Mouse (Mus musculus): ENCODE measurements at regions not wholly inside any gene's neighbourhood (a gene's known extent, or its start where the extent isn't known, plus 50 kb on each side); places are given as distances from the start of the nearest gene placed in this dataset.

- no peak for TF ChIP-seq CTCF (IDR thresholded peaks at IDR 0.05; ENCODE audit: borderline replicate concordance, insufficient read depth, low read length)
- Histone ChIP-seq H3K4me3 (ENCODE audit: insufficient read depth, low read length) (no peak overlapping the region), H3K27ac (ENCODE audit: insufficient read depth, low read length) (peak overlapping the region; percentile 61), H3K4me1 (ENCODE audit: control insufficient read depth, insufficient read depth, low read length) (peaks cover 11% of the 10 kb centered on the region)
Observed at GRCm38 (mm10) chr15:11744903-11745302, 162.2 kb downstream of the Npr3 start.

- H3K27ac ChIP-seq (ENCODE audit: insufficient read depth, low read length), result no peak overlapping the region
- no peak overlapping the region for H3K4me3 ChIP-seq (ENCODE audit: insufficient read depth, low read length)
- no peak for TF ChIP-seq CTCF (IDR thresholded peaks at IDR 0.05; ENCODE audit: borderline replicate concordance, insufficient read depth, low read length)
- no peak for TF ChIP-seq POLR2A (IDR thresholded peaks at IDR 0.05; ENCODE audit: low read depth, low read length)
- peaks cover 11% of the 10 kb centered on the region for H3K4me1 ChIP-seq (ENCODE audit: control insufficient read depth, insufficient read depth, low read length)
Observed at GRCm38 (mm10) chr15:11744296-11744695, 162.8 kb downstream of the Npr3 start.

- H3K4me3 ChIP-seq (ENCODE audit: insufficient read depth, low read length), result no peak overlapping the region
- no peak for TF ChIP-seq POLR2A (IDR thresholded peaks at IDR 0.05; ENCODE audit: low read depth, low read length)
- no peak for TF ChIP-seq CTCF (IDR thresholded peaks at IDR 0.05; ENCODE audit: borderline replicate concordance, insufficient read depth, low read length)
- peaks cover 11% of the 10 kb centered on the region for H3K4me1 ChIP-seq (ENCODE audit: control insufficient read depth, insufficient read depth, low read length)
Observed at GRCm38 (mm10) chr15:11742820-11743219, 164.3 kb downstream of the Npr3 start.

GRCm38 (mm10) chr15:11742346-11742729 lies 164.7 kb downstream of the Npr3 start:
- no peak overlapping the region for H3K27ac ChIP-seq (ENCODE audit: insufficient read depth, low read length)
- TF ChIP-seq POLR2A (IDR thresholded peaks at IDR 0.05; ENCODE audit: low read depth, low read length) (no peak), CTCF (IDR thresholded peaks at IDR 0.05; ENCODE audit: borderline replicate concordance, insufficient read depth, low read length) (no peak)
- peaks cover 11% of the 10 kb centered on the region for H3K4me1 ChIP-seq (ENCODE audit: control insufficient read depth, insufficient read depth, low read length)
- H3K4me3 ChIP-seq (ENCODE audit: insufficient read depth, low read length), result no peak overlapping the region

More at GRCm38 (mm10) chr15:11742820-11743219, 164.3 kb downstream of the Npr3 start:
- no peak overlapping the region for H3K27ac ChIP-seq (ENCODE audit: insufficient read depth, low read length)

GRCm38 (mm10) chr15:11741598-11742345 lies 165.3 kb downstream of the Npr3 start:
- Histone ChIP-seq H3K4me1 (ENCODE audit: control insufficient read depth, insufficient read depth, low read length) (peaks cover 11% of the 10 kb centered on the region), H3K4me3 (ENCODE audit: insufficient read depth, low read length) (no peak overlapping the region), H3K27ac (ENCODE audit: insufficient read depth, low read length) (no peak overlapping the region)
- TF ChIP-seq POLR2A (IDR thresholded peaks at IDR 0.05; ENCODE audit: low read depth, low read length) (no peak), CTCF (IDR thresholded peaks at IDR 0.05; ENCODE audit: borderline replicate concordance, insufficient read depth, low read length) (no peak)

- H3K27ac ChIP-seq (ENCODE audit: insufficient read depth, low read length), result no peak overlapping the region
- no peak for TF ChIP-seq POLR2A (IDR thresholded peaks at IDR 0.05; ENCODE audit: low read depth, low read length)
- no peaks in the 10 kb centered on the region for H3K4me1 ChIP-seq (ENCODE audit: control insufficient read depth, insufficient read depth, low read length)
- no peak overlapping the region for H3K4me3 ChIP-seq (ENCODE audit: insufficient read depth, low read length)
Observed at GRCm38 (mm10) chr15:11737436-11738000, 169.6 kb downstream of the Npr3 start.

- H3K4me1 ChIP-seq (ENCODE audit: control insufficient read depth, insufficient read depth, low read length), result no peaks in the 10 kb centered on the region
- no peak overlapping the region for H3K27ac ChIP-seq (ENCODE audit: insufficient read depth, low read length)
- H3K4me3 ChIP-seq (ENCODE audit: insufficient read depth, low read length), result no peak overlapping the region
- TF ChIP-seq POLR2A (IDR thresholded peaks at IDR 0.05; ENCODE audit: low read depth, low read length) (no peak), CTCF (IDR thresholded peaks at IDR 0.05; ENCODE audit: borderline replicate concordance, insufficient read depth, low read length) (no peak)
Observed at GRCm38 (mm10) chr15:11734639-11735265, 172.3 kb downstream of the Npr3 start.

GRCm38 (mm10) chr15:11729381-11729780 lies 177.7 kb downstream of the Npr3 start:
- Histone ChIP-seq H3K27ac (ENCODE audit: insufficient read depth, low read length) (no peak overlapping the region), H3K4me3 (ENCODE audit: insufficient read depth, low read length) (no peak overlapping the region), H3K4me1 (ENCODE audit: control insufficient read depth, insufficient read depth, low read length) (no peaks in the 10 kb centered on the region)
- TF ChIP-seq POLR2A (IDR thresholded peaks at IDR 0.05; ENCODE audit: low read depth, low read length), result no peak
- TF ChIP-seq CTCF (IDR thresholded peaks at IDR 0.05; ENCODE audit: borderline replicate concordance, insufficient read depth, low read length), result no peak

- H3K27ac ChIP-seq (ENCODE audit: insufficient read depth, low read length), result no peak overlapping the region
- no peak overlapping the region for H3K4me3 ChIP-seq (ENCODE audit: insufficient read depth, low read length)
- no peaks in the 10 kb centered on the region for H3K4me1 ChIP-seq (ENCODE audit: control insufficient read depth, insufficient read depth, low read length)
- TF ChIP-seq CTCF (IDR thresholded peaks at IDR 0.05; ENCODE audit: borderline replicate concordance, insufficient read depth, low read length), result no peak
- TF ChIP-seq POLR2A (IDR thresholded peaks at IDR 0.05; ENCODE audit: low read depth, low read length), result no peak
Observed at GRCm38 (mm10) chr15:11725620-11726530, 181.2 kb downstream of the Npr3 start.
